Mouse (Mus musculus) cerebellum, adult 11-12 months (tissue): Measurements from ENCODE around the gene Fkbp1a.

Source experiments
- DNase-seq: peaks from one replicate; pipeline ENCODE4 v3.0.0; 2022

The Fkbp1a gene

DNA sequence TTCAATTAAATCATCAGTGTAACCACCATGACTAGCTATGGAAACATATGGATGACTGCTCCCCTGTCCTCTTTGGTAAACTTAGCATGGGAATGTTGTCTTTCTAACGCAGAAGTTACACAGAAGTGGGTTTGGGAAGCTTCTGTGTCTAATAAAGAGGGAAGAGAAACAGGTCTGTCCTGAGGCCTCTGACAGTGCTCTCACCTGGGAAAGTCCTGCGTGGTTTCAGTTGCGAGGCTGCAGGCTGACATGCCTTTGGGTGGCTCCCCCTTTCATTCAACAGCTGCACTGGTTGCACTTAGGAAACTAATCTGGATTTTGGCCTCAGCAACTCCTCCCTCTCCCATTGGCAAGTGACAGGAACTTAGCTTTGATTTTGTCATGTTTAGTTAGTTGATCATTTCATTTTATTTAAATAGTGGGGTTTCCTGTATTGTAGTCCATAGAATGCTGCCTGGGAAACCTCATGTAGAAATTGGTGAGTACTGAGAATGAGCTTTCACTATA lies 7.4 kb downstream of the Fkbp1a start:
- no peak for DNase-seq

DNA sequence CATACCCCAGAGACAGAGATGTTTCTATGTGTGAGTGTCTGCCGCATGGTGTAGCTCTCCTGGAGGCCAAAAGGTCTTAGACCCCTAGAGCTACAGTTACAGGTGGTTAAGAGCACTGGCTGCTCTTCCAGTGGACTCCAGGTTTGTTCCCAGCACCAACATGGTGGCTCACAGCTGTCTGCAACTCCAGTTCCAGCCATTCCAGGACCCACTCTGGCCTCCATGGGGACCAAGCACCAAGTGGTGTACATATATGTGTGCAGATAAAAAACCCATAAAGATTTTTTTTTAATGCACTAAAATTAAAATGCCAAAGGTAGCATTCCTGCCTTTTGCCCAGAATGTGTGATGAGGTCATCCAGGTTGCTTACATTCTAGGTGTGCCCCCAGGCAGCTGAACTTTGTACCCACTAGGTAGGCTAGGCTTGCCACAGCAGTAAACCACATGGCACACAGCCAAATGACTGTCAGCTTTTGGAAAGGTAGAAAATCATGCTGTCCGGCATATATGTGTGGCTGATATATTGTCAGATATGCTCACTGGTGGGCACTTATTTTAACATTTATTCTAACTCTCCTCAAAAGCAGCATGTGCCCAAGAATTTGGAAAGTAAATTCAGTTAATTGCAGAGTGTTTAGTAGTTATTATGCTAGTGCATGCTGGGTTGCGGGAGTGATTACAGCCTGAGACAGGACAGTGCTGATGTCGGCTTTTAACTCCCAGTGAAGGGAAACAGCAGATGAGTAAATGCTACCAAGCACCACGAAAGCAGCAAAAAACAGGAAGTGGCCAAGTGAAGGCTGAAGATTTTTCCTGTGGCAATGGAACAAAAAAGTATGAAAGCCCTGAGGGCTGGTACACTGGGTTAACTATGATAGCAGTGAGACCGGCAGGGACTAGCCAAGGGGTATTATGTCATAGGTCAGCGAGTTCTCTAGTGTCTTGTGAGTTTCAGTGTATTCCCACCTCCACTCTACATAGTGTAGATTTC lies 20.9 kb downstream of the Fkbp1a start:
- no peak for DNase-seq

DNA sequence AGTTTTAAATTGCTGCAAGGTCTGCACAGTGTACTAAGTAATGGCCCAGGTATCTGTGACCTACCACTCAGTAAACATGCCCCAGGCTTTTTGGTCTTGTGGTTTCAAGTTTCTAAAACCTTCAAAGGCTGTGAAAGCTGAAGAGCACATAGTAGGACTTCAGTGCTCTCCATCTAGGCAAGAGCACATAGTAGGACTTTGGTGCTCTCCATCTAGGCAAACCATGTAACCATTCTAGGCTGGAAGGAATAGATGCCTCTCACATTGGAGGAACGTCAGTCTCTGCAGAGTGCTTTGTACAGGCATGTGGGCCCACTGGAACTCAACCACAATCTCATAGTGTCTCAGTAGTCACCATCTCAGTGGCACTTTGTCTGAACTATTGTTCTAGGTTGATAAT lies 21.7 kb downstream of the Fkbp1a start:
- DNase-seq: no peak

DNA sequence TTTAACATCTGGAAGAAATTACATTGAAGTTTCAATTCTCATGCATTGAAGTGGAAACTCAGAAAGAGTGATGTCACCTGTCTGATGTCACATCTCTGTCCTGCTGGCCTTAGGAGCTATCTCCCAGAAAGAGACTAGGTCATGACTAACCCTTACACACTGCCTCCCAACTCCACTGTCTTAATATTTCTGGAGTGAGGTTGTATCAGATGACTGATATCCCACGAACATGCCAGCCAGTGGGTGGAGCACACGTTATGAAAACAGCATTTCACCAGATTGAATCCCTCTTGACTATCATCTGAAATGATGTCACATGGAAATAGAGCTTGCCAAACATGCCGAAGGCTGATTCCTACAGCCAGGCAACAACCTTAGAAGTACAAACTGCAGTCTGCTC lies 22.7 kb downstream of the Fkbp1a start:
- DNase-seq: no peak

DNA sequence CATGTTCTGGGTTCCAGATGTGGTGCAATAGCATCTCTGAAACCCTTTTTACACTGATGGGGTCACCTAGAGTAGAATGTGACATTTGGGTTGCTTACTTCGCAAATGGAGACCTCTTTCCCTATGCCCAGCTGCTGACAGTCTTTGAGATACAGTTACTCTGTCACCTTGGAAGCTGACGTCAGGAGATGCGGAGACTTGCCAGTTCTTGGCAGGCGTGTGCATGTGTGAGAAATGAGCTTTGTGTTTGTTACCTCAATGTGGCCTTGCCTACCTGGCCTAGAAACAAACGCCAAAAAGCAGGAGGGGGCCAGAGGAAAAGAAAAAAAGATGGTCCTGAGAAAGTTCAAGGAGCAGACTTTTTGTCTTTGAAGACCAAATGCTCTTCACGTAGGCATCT lies 24.6 kb downstream of the Fkbp1a start:
- DNase-seq: no peak

DNA sequence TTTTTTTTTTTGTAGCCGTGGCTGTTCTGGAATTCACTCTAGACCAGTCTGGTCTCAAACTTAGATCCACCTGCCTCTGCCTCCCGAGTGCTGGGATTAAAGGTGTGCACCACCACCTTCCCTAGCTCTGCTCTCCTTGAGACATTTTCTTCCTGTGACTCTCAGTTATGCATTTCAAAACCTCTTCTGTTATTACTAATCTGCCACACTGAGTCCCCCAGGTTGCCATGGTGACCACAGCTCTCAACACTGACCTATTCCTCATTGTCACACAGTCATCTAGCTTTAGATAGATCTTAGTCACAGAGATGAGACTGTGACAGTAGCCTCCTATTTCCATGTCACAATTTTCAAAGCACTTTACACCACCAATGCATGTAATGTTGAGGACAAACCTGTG lies 27.2 kb downstream of the Fkbp1a start:
- no peak for DNase-seq

DNA sequence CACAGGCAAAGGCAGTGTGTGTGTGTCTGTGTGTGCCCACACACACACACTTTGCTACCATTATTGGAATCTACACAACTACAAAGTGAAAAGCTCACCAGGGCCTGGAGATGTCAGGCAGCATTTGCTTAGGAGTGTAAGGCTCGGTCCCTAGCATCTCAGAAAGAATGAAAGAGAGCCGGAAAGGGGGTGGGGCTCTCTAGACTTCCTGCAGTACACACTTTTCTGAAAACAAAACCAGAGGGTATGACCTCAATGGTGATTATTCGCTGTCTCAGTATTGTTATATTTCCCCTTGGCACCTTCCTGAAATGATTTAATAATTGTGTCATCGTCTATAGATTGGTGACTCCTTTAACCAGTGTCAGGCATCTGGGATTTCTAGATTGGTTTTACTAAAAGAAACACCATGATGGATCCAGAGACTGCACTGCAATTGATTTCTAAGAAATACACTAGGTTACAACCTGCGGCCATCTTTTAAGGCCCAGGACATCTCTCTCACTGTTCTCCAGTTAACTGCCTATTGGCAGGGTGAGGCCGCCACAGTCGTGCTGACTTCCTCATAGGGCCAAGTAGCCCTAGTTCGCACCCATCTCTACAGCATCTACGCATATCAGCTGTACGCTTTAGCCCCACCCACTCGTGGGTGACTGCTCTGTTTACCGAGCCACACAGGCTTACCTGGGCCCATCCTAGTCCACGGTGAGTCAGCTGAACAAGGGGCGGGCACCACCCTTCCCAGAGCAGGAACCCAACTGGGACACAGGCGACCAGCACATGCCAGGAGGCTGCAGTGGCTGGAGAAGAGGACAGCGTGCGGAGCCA lies 29.8 kb downstream of the Fkbp1a start, which contains the start of gene Sdcbp2:
TSS of gene Sdcbp2 (plus strand) at position 750 of the 828 bp plus-strand sequence.
- no peak for DNase-seq

DNA sequence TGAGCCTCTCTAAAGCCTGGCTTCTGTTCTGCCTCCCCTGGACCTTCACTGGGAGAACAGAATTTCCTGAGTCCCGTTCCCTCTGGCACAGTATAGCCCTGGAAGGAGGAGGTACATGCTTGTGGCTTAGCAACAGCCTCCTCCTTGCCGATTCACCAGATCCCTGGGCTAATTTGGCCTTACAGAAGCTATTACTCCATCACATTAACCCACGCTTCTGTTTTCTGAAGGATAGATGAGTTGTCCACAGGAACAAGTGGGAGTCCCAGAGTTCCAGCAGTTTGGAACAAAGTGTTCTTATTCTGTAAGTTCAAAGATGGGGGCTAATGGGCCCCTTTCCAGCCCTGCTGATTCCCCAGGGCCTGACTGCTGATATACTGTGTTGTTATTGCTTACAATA lies 31.4 kb downstream of the Fkbp1a start:
- DNase-seq: no peak

DNA sequence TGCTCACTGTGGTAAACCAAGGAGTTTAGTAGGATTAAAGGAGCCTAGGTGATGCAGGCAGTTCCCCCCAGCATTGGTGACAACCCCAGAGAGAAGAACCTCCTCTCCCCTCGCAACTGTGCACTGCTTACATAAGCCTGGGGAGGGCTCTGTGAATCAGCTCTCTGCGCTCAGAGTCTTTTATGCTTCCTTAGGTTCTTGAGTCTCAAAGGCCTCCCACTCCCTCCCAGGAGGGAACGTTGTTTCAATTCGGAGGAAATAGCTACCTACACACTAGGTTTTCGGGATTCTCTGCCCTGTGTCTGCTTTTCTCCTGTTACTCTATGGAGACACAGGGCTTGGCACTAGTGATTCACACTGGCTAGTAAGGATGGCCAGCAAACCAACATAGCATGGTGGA lies 32.3 kb downstream of the Fkbp1a start:
- DNase-seq: no peak

DNA sequence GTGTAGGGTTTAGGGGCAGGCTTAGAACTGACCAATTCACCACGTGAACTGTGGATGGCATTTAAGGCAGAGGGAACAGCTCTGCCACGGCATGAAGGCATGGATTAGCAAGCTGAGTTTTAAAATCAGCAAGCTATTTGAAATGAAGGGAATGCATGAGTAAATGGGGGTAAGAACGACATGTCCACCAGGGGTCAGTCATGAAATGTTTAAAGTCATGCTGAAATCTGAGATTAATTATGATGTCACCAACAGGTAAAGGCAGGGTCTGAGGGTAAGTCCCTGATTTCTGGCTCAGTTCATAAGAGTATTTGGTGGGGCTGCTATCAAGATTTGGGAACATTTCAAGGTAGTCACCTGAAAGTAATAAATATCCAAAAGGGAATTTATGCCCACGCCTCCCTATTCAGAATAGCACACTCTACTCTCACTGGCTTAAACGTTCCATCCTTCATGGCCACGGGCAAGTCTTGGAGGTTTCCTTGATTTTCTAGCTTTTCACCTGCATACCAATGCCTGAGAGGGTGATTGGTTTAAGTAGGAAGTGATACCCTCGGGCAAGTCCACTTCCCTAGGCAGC lies 32.9 kb downstream of the Fkbp1a start:
- peak; percentile 49 for DNase-seq

DNA sequence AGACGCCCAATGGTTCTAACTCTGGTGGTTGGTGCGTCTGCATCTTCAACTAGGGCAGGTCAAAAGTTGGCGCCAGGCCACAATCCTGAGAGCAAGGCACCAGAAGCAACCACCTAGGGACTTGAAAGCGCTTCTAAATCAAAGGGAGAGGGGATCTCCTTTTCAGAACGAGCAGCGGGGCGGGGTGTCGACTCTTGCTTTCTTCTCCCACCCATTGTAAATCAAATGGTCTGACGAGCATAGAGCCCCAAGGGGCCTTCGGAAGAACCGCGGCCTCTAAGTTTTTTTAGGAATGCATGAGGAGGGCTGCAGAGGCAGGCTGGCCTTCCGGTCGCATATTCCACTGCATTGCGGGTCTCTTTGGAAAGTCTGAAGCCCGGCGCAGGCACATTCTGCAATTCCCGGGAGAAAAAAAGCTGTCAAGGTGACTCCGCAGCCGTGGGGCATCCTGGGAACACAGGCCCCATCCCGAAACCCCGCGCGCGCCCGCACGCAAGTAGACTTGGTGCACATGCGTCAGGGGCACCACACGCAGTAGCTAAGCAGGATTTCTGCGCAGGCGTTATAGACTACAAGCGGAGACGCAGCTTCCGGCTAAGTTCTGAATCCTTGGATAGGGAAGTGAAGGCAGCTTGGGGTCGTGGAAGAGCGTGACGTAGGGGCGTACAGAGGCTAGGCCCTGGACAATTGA lies 33.6 kb downstream of the Fkbp1a start:
- peak; percentile 94 for DNase-seq

DNA sequence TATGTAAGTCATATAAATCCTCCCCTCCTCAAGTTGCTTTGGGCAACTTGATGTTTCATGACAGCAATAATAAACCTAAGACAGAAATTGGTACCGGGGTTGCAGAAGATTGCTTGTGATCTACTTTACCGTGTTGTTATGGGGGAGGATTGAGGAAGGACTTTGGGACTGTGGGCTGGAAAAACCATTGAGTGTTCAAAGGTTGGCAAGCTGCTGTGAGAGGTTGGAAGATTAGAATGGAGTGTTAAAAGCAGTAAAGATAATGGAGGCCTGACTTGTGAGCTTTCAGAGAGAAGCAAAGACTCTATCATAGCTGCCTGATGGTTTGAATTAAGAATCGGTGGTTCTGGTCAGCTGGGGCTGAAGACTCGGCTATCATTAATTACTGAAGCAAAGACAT lies 36.9 kb downstream of the Fkbp1a start:
- no peak for DNase-seq

DNA sequence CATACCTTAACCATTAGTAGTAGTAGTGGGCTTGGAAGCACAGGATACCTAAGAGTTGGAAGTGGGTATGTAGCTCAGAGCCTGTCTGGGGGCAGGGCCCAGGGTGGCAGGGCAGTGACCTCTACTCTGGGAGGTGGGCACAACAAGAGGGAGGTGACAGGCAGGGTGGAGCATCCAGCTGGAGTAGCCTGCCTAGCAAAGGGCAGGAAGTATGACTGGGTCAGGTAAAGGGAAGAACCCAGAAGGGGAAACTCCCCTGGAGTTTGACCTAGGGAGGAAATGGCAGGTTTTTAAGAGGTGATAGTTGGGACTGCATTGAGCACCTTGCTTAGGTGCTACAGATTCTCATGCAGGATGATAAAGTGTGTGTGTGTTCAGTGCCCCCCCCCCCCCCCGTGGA lies 38.7 kb downstream of the Fkbp1a start:
- DNase-seq: no peak

DNA sequence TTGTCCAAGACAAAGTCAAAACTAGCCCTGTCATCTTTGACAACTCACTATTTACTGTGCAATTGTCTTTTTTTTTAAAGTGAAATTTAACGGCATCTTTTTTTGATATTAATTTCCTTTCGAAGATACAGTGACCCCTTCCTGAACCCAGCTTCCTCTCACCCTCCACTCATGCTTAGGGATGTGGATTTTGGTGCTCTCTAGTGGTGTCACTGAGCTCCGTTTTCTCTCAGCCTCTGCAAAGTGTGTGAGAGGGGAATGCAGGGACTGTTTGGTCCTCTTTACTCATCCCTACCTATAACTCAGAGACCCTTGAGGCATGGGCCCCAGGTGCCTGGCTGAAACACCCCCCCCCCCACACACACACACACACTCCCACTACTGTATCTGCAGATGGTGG lies 43.7 kb downstream of the Fkbp1a start:
- DNase-seq: no peak

DNA sequence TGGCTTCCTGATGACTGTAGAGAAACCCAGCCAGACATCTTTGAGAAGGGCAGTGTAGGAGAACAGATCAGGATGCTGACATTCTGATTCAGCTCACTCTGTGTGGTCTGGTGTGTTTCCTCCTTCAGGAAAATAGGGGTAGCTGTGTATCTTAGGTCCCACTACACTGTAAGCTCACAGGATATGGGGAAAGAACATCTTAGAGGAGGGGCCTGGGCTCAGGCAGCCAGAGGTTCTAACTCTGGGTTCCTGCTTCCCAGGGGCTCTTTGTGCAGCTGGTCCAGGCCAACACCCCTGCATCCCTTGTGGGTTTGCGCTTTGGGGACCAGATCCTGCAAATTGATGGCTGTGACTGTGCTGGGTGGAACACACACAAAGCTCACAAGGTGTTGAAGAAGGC lies 44.5 kb downstream of the Fkbp1a start:
- no peak for DNase-seq

DNA sequence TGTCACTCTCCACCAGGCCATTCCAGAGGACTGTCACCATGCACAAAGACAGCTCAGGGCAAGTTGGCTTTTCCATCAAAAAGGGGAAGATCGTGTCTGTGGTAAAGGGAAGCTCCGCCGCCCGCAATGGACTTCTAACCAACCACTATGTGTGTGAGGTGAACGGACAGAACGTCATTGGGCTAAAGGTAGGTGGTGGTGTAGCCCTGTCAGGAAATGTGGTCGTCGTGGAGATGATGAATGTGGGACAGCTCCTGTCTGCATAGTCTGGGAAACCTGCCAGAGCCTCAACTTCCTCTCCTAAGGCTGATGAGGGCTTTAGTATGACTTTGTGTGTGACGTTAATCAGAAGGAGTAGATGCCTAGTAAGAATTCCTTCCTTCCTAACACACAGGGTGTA lies 45.0 kb downstream of the Fkbp1a start:
- DNase-seq: no peak

DNA sequence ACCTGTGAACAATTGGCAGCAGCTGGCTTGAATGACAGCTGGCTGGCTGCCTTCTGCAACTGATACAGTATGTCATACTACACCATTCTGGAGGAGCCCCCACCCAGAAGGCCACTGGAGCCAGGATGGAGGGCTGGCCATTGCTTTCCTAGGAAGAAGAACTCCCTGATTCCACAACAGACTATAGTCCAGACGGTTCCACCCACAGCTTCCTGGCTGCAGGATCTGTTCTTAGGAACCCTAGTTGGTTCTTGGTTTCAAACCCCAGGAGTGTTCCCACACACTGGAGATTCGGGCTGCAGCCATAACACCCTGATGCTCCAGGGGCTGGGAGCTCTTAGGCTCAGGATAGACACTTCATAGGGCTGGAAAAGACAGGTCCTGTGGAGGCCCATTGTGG lies 55.8 kb downstream of the Fkbp1a start:
- DNase-seq: no peak

DNA sequence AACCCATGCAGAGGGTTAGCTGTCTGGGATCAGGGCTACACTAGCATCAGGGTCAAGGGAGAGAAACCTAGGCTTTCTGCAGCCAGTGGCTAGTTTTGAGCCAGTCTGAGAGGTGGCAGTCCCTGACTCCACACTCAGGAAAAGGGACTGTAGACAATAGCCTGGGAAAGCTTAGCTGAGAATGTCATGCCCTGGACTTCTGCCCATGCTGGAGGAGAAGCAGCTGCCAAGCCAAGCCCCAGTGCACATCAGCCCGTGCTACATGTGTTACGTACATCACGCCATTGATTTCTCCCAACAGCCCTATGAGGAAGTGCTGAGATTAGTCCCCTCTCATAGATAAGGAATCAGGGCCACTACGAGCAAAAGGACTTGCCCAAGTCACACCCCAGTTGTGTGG lies 59.8 kb downstream of the Fkbp1a start:
- DNase-seq: no peak

DNA sequence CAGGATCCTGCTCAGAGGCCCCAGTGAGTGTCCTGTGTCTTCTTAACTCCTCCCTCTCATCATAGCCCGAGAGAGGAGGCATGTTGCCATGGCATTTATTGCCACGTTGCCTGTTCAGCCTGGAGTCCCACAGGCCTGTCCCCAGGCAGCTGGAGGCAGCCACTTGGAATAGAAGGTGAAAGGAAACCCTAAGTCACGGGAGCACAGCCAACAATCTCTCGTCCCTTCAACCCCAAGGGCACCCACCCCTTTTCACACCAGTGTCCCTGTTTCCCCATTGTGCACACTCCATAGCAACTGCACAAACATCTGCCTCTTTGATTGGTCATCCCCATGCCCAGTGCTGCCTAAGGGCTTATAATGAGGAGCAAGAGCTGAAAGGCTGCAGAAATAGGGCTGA lies 61.3 kb downstream of the Fkbp1a start:
- DNase-seq: peak; percentile 45

DNA sequence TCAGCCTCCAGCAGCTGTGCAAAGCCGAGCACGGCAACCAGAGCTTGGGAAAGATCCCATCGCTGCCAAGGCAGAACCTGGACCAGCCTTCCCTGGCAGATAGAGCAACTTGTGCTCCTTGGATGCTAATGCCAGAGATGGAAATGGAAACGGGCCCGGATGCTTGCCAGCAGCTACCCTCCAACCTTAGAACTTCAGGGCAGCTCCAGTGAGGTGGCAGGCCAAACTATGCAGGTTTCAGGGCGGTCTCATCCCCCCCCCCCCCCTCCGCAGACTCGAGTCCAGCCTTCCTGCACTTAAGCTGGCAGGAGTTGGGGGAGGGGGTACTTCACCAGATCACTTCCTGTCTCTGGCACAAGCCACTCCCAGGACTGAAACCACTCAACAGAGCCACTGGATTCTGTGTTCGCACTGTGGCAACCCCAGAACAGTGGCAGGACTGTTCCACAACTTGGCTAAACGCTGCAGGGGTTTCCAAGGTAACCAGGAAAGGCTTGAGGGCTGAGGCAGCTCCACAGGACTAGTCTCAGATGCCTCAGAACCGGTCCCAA lies 63.2 kb downstream of the Fkbp1a start:
- peak; percentile 55 for DNase-seq

DNA sequence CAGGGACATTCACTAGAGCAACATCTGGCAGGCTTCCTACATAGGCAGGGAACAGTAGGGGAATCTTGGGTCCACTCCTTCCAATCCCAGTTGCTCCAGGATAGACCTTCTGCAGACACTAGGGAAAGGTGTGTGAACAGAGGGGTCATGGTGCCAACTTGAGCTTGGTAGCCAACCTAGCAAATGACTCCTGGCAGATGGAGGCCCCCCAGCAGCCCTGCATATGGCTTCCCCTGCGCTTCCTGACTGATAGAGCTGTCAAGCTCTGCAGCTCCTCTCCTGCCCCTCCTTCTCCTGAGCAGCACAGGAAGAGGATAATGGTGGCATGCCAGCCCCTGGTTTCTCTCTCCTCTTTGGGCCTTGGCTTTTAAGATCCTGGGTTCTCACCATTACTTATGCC lies 66.2 kb downstream of the Fkbp1a start:
- DNase-seq: peak; percentile 90

DNA sequence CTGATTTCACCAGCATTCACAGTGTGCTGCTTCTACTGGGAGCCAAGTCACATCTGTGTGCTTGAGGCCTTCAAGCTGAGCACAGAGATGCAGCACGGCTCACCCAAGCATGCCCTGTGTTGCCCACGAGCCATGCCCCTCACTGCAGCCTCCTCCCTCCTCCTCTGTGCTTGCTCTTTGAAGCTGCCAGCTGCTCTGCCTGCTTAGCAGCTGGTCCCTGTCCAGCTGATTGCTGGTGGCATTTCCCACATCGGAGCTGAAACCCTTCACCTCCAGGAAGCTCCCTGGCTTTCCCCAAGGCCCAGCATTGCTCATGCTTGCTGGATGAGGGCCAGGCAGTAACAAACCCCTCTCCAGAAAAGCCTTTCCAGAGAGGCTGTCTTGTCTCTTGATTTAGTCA lies 67.7 kb downstream of the Fkbp1a start:
- DNase-seq: no peak
